19 mouse cellular contexts compared by ENCODE assay signal in genomic region chr16:75627862-75628261, GRCm38 (mm10). TPM values are rescaled to one million over a fixed set of nuclear protein-coding genes. Genes with fewer than 3 reads are reported as not detected.
DNase-seq lines count a peak whose midpoint lies in the region; ATAC-seq and TF ChIP-seq lines count a peak whose summit lies in the region.
"Had no signal": no experiment of that assay in that cellular context is flagged by ENCODE, and none has a peak within 500 bp of the region (broad histone marks: within the 10 kb centered on the region; RNA-seq: fewer than 3 reads in every experiment).

No protein-coding gene starts in this region.

- H3K9me3 ChIP-seq in intestine, postnatal 0 days (ENCODE audit: control insufficient read depth), result no peaks in the 10 kb centered on the region
- H3K9me3 ChIP-seq in intestine, embryonic 15.5 days, result no peaks in the 10 kb centered on the region
- H3K9me3 ChIP-seq: G1E; heart, embryonic 13.5 days; hindbrain, embryonic 15.5 days; limb, embryonic 13.5 days; lung, embryonic 15.5 days had no signal

- no peak overlapping the region for H3K9ac ChIP-seq in intestine, postnatal 0 days (ENCODE audit: low read depth, low read length)
- H3K9ac ChIP-seq in intestine, embryonic 15.5 days, result no peak overlapping the region
- H3K9ac ChIP-seq: heart, embryonic 13.5 days; hindbrain, embryonic 15.5 days; limb, embryonic 13.5 days; lung, embryonic 15.5 days had no signal

- DNase-seq in embryo, embryonic 10.5 days (ENCODE audit: low spot score), result peak; percentile 8
- no peak for DNase-seq in embryo, embryonic 10 days (ENCODE audit: low spot score)
- DNase-seq in retina, embryonic 14.5 days (ENCODE audit: low spot score), result peak; percentile 39
- DNase-seq in retina, postnatal 1 day, result no peak
- no peak for DNase-seq in right cerebral cortex, postnatal 4 days
- DNase-seq in heart, adult 9 months (ENCODE audit: low spot score in 2 of 2), result no peak
- DNase-seq: cerebellum, postnatal 36 days; kidney, postnatal 10 days; layer of hippocampus, postnatal 36 days had no signal

- WGBS in intestine, postnatal 0 days, result 84% methylated on average over 2 of the region's 2 CpGs
- 94% methylated on average over 2 of the region's 2 CpGs for WGBS in intestine, embryonic 15.5 days

- H3K4me3 ChIP-seq in intestine, postnatal 0 days (ENCODE audit: low read depth, low read length), result no peak overlapping the region
- no peak overlapping the region for H3K4me3 ChIP-seq in intestine, embryonic 15.5 days (replicated peaks)
- H3K4me3 ChIP-seq: heart, embryonic 13.5 days; hindbrain, embryonic 15.5 days; limb, embryonic 13.5 days; lung, embryonic 15.5 days had no signal

- no peak for ATAC-seq in intestine, postnatal 0 days
- no peak for ATAC-seq in intestine, embryonic 15.5 days

- no peaks in the 10 kb centered on the region for H3K36me3 ChIP-seq in intestine, postnatal 0 days (ENCODE audit: control insufficient read depth, insufficient read depth)
- no peaks in the 10 kb centered on the region for H3K36me3 ChIP-seq in intestine, embryonic 15.5 days
- H3K36me3 ChIP-seq: G1E; heart, embryonic 13.5 days; hindbrain, embryonic 15.5 days; limb, embryonic 13.5 days; lung, embryonic 15.5 days had no signal

- no peak overlapping the region for H3K4me2 ChIP-seq in intestine, postnatal 0 days (replicated peaks; ENCODE audit: low read depth)
- H3K4me2 ChIP-seq in intestine, embryonic 15.5 days (replicated peaks), result no peak overlapping the region
- H3K4me2 ChIP-seq: heart, embryonic 13.5 days; hindbrain, embryonic 15.5 days; limb, embryonic 13.5 days; lung, embryonic 15.5 days; midbrain, embryonic 11.5 days had no signal

- H3K4me1 ChIP-seq in intestine, postnatal 0 days (replicated peaks; ENCODE audit: control insufficient read depth, insufficient read depth, low read length), result no peaks in the 10 kb centered on the region
- H3K4me1 ChIP-seq in intestine, embryonic 15.5 days (replicated peaks), result no peaks in the 10 kb centered on the region
- H3K4me1 ChIP-seq: heart, embryonic 13.5 days; hindbrain, embryonic 15.5 days; limb, embryonic 13.5 days; lung, embryonic 15.5 days had no signal

- no peak overlapping the region for H3K27ac ChIP-seq in intestine, postnatal 0 days (ENCODE audit: low read depth, low read length)
- no peak overlapping the region for H3K27ac ChIP-seq in intestine, embryonic 15.5 days
- H3K27ac ChIP-seq: heart, embryonic 13.5 days; hindbrain, embryonic 15.5 days; limb, embryonic 13.5 days; lung, embryonic 15.5 days had no signal

- peak; percentile 51 for TF ChIP-seq CTCF in intestine, postnatal 0 days (IDR thresholded peaks at IDR 0.05; ENCODE audit: low read depth)

- H3K27me3 ChIP-seq in intestine, postnatal 0 days (replicated peaks; ENCODE audit: control insufficient read depth, insufficient read depth, low read length), result no peaks in the 10 kb centered on the region
- no peaks in the 10 kb centered on the region for H3K27me3 ChIP-seq in intestine, embryonic 15.5 days (replicated peaks)
- H3K27me3 ChIP-seq: heart, embryonic 13.5 days; hindbrain, embryonic 15.5 days; limb, embryonic 13.5 days; lung, embryonic 15.5 days had no signal

RNA-seq across cellular contexts. Expression of gene Rbm11, which starts 35.2 kb away (rescaled TPM):
- 0.26 and 0.39 TPM in 2 replicates for polyA plus RNA-seq in intestine, postnatal 0 days (2015; fragmentation: Nextera tagmentation; extraction: Ambion mirVana)
- polyA plus RNA-seq in intestine, embryonic 15.5 days (2015; fragmentation: Nextera tagmentation; extraction: Ambion mirVana), result 0.15 and 0.54 TPM in 2 replicates
- polyA plus RNA-seq: G1E had no signal

RNA-seq across cellular contexts. Expression of gene Lipi, which starts 42.0 kb away (rescaled TPM):
- not detected in 2 replicates for polyA plus RNA-seq in intestine, postnatal 0 days (2015; fragmentation: Nextera tagmentation; extraction: Ambion mirVana)
- polyA plus RNA-seq in intestine, embryonic 15.5 days (2015; fragmentation: Nextera tagmentation; extraction: Ambion mirVana), result not detected in 2 replicates
- polyA plus RNA-seq: G1E; heart, embryonic 13.5 days; hindbrain, embryonic 15.5 days; lung, embryonic 15.5 days; midbrain, embryonic 11.5 days; spleen, adult 2 months; urinary bladder, adult 2 months had no signal

Comparison
In these comparisons a context has a peak if more than half of its experiments do, and no peak if none do; other contexts are left out.
1. DNase-seq: peak in embryo, embryonic 10.5 days (single experiment) and retina, embryonic 14.5 days (single experiment); none in embryo, embryonic 10 days (single experiment), retina, postnatal 1 day (single experiment), right cerebral cortex, postnatal 4 days (single experiment) and heart, adult 9 months (0 of 2).